Mouse (Mus musculus) G1E (cell line): ENCODE data around the gene Fam149b. TPM values are rescaled to one million over a fixed set of nuclear protein-coding genes. Genes with fewer than 3 reads are reported as not detected.

Source experiments
- ATAC-seq: 2 replicates; pipeline ENCODE4 v1.8.0; 2016; ENCODE audit warnings: mild to moderate bottlenecking; ENCODE audit not compliant: insufficient number of reproducible peaks, poor library complexity, low FRiP score, severe bottlenecking; ENCODE audit errors: extremely low read depth
- DNase-seq: peaks from one replicate; pipeline ENCODE4 v3.0.0; 2012; ENCODE audit warnings: low spot score
- H3K27me3 ChIP-seq: 2 replicates; pipeline ENCODE4 v1.6.1; 2012; ENCODE audit warnings: mild to moderate bottlenecking, low read length, inconsistent platforms; ENCODE audit not compliant: insufficient read depth
- H3K36me3 ChIP-seq: replicated peaks from 2 replicates; pipeline ENCODE3; 2012; ENCODE audit warnings: mild to moderate bottlenecking, inconsistent platforms
- H3K4me1 ChIP-seq: 2 replicates; pipeline ENCODE4 v1.6.1; 2012; ENCODE audit warnings: low read depth, low read length, inconsistent platforms, mixed read lengths; ENCODE audit not compliant: insufficient read depth
- H3K4me3 ChIP-seq: 2 replicates; pipeline ENCODE4 v1.5.1; 2012; ENCODE audit warnings: low read depth, mild to moderate bottlenecking, inconsistent platforms, low read length, moderate library complexity, mixed read lengths
- H3K9me3 ChIP-seq: replicated peaks from 2 replicates; pipeline ENCODE4 v1.6.1; 2012; ENCODE audit warnings: inconsistent platforms
- CTCF ChIP-seq: IDR thresholded peaks from 2 replicates; pipeline ENCODE4 v1.5.1; 2012; ENCODE audit warnings: low read depth, low read length, inconsistent platforms, mixed read lengths
- GATA1 ChIP-seq: IDR thresholded peaks from 2 replicates; pipeline ENCODE4 v1.6.1; 2012; ENCODE audit warnings: borderline replicate concordance, low read length, inconsistent platforms, mixed read lengths
- GATA2 ChIP-seq: IDR thresholded peaks from 2 replicates; pipeline ENCODE4 v1.6.1; 2012; ENCODE audit warnings: low read depth, low read length, inconsistent platforms, borderline replicate concordance
- POLR2AphosphoS5 ChIP-seq: IDR thresholded peaks from 2 replicates; pipeline ENCODE4 v1.6.1; 2012; ENCODE audit warnings: low read depth, low read length, inconsistent platforms; ENCODE audit not compliant: insufficient replicate concordance
- TAL1 ChIP-seq: conservative IDR thresholded peaks from 2 replicates; pipeline ENCODE4 v1.6.1; 2012; ENCODE audit warnings: low read depth, low read length, inconsistent platforms, mixed read lengths
- polyA plus RNA-seq: library from polyadenylated mRNA; stranded (reverse); fragments of >175 nt; gene quantifications from 2 replicates; pipeline ENCODE4 v1.2.3, GENCODE M21; 2012
- total RNA-seq, 2 experiments: library from RNA; stranded (forward) in 1 of 2; stranded (reverse) in 1 of 2; fragments of 200-1000 nt in 1 of 2; fragments of >200 nt in 1 of 2; fragmentation: Nextera tagmentation in 1 of 2; gene quantifications; 2 replicates each; pipeline ENCODE4 v1.2.3; 2014 to 2017

Fam149b gene
- total and polyA plus RNA-seq, 3 experiments = 12.2 to 38.5 (median 29.9) TPM

GRCm38 (mm10) chr14:20339415-20339814, 8.5 kb upstream of the Fam149b start:
- no peak for TF ChIP-seq TAL1
- no peak for TF ChIP-seq GATA2
- no peak for TF ChIP-seq GATA1
- TF ChIP-seq CTCF = no peak
- TF ChIP-seq POLR2AphosphoS5 = no peak
- no peaks in the 10 kb centered on the region for H3K9me3 ChIP-seq
- peaks cover 84% of the 10 kb centered on the region for H3K36me3 ChIP-seq
- no peak for ATAC-seq
- no peaks in the 10 kb centered on the region for H3K27me3 ChIP-seq
- H3K4me1 ChIP-seq = peaks cover 13% of the 10 kb centered on the region
- H3K4me3 ChIP-seq = no peak overlapping the region
- no peak for DNase-seq

- ATAC-seq (no peak), DNase-seq (peak; percentile 21)
- TF ChIP-seq CTCF (peak; percentile 63), GATA1 (no peak)
- H3K4me1 ChIP-seq = peaks cover 13% of the 10 kb centered on the region
- no peaks in the 10 kb centered on the region for H3K9me3 ChIP-seq
- H3K27me3 ChIP-seq = no peaks in the 10 kb centered on the region
- H3K36me3 ChIP-seq = peaks cover 86% of the 10 kb centered on the region
- H3K4me3 ChIP-seq = no peak overlapping the region
Observed at GRCm38 (mm10) chr14:20340149-20340548, 7.8 kb upstream of the Fam149b start.

- ATAC-seq (no peak), DNase-seq (no peak)
- Histone ChIP-seq H3K4me3 (peak overlapping the region; percentile 53; the same call in 1 of the 2 replicates), H3K36me3 (peaks cover 86% of the 10 kb centered on the region), H3K9me3 (no peaks in the 10 kb centered on the region), H3K27me3 (no peaks in the 10 kb centered on the region), H3K4me1 (peaks cover 20% of the 10 kb centered on the region)
- TF ChIP-seq TAL1 = no peak
- no peak for TF ChIP-seq POLR2AphosphoS5
- TF ChIP-seq GATA2 = no peak
- no peak for TF ChIP-seq GATA1
- no peak for TF ChIP-seq CTCF
Observed at GRCm38 (mm10) chr14:20340866-20341265, 7.1 kb upstream of the Fam149b start.

- Histone ChIP-seq H3K27me3 (no peaks in the 10 kb centered on the region), H3K9me3 (no peaks in the 10 kb centered on the region), H3K4me3 (no peak overlapping the region; the same call in 1 of the 2 replicates), H3K36me3 (peaks cover 54% of the 10 kb centered on the region), H3K4me1 (peaks cover 29% of the 10 kb centered on the region)
- ATAC-seq (no peak), DNase-seq (no peak)
- TF ChIP-seq TAL1 = no peak
- no peak for TF ChIP-seq GATA1
- no peak for TF ChIP-seq POLR2AphosphoS5
- TF ChIP-seq CTCF = no peak
- no peak for TF ChIP-seq GATA2
Observed at GRCm38 (mm10) chr14:20345885-20346284, 2.1 kb upstream of the Fam149b start.

- H3K4me3 ChIP-seq = peak overlapping the region; percentile 80
- H3K4me1 ChIP-seq = peaks cover 24% of the 10 kb centered on the region
- no peak for TF ChIP-seq POLR2AphosphoS5
- TF ChIP-seq TAL1 = no peak
- TF ChIP-seq GATA2 = no peak
- TF ChIP-seq CTCF = no peak
- TF ChIP-seq GATA1 = no peak
- DNase-seq = peak; percentile 19
- no peaks in the 10 kb centered on the region for H3K27me3 ChIP-seq
- H3K36me3 ChIP-seq = peaks cover 50% of the 10 kb centered on the region
- ATAC-seq = no peak
- no peaks in the 10 kb centered on the region for H3K9me3 ChIP-seq
Observed at GRCm38 (mm10) chr14:20347441-20347990, 446 bp upstream of the Fam149b start.

- DNase-seq = no peak
- Histone ChIP-seq H3K36me3 (peaks cover 73% of the 10 kb centered on the region), H3K4me3 (no peak overlapping the region), H3K27me3 (no peaks in the 10 kb centered on the region), H3K4me1 (no peaks in the 10 kb centered on the region), H3K9me3 (no peaks in the 10 kb centered on the region)
- TF ChIP-seq GATA1 (no peak), GATA2 (no peak), TAL1 (no peak), CTCF (no peak), POLR2AphosphoS5 (no peak)
- ATAC-seq = no peak
Observed at GRCm38 (mm10) chr14:20363230-20363629, 15.3 kb downstream of the Fam149b start.

- peaks cover 64% of the 10 kb centered on the region for H3K36me3 ChIP-seq
- TF ChIP-seq GATA1 (no peak), GATA2 (no peak), POLR2AphosphoS5 (no peak), CTCF (no peak), TAL1 (no peak)
- ATAC-seq = no peak
- H3K27me3 ChIP-seq = no peaks in the 10 kb centered on the region
- no peaks in the 10 kb centered on the region for H3K9me3 ChIP-seq
- no peak for DNase-seq
- H3K4me3 ChIP-seq = no peak overlapping the region
- peaks cover 6% of the 10 kb centered on the region; the same call in 1 of the 2 replicates for H3K4me1 ChIP-seq
Observed at GRCm38 (mm10) chr14:20368271-20368670, 20.3 kb downstream of the Fam149b start.
